12 mouse cellular contexts compared by ENCODE assay signal in the genomic region with DNA sequence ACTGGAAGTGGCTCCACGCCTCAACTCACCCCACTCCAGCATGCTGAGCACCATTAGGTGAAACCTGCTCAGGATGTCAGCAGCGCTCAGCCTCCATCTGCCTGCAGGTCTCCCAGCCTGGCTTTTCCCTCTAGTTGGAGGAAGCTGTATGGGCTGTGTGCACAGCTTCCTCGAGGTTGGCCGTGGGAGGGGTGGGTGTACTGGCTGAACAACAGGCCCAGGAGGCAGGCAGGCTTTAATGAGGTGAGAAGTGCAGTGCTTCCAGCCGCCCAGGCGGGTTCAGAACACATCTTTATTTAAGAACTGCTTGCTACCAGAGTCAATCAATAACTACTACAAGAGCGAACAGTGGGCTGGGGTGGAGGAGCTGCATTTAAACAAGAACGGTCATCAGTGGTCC. TPM values are rescaled to one million over a fixed set of nuclear protein-coding genes. Genes with fewer than 3 reads are reported as not detected.
A peak's percentile ranks its signal among the peaks of the same experiment; 100 is the strongest.
DNase-seq lines count a peak whose midpoint lies in the region; ATAC-seq and TF ChIP-seq lines count a peak whose summit lies in the region.
"Had no signal": no experiment of that assay in that cellular context is flagged by ENCODE, and none has a peak within 500 bp of the region (broad histone marks: within the 10 kb centered on the region; RNA-seq: fewer than 3 reads in every experiment).

No protein-coding gene starts in this region.

- no peak for DNase-seq in kidney, postnatal 25 days
- DNase-seq in cerebellum, adult 11-12 months = peak; percentile 44
- DNase-seq in forebrain, postnatal 0 days = no peak
- DNase-seq in liver = no peak
- DNase-seq in adrenal gland, adult 2 months = no peak
- no peak for DNase-seq in adrenal gland, postnatal 14 days
- DNase-seq: kidney, postnatal 36 days had no signal

- peaks cover 12% of the 10 kb centered on the region for H3K36me3 ChIP-seq in kidney, embryonic 14.5 days (ENCODE audit: control insufficient read depth, insufficient read depth, low read length)
- H3K36me3 ChIP-seq in forebrain, postnatal 0 days (ENCODE audit: insufficient read depth) = peaks cover 46% of the 10 kb centered on the region
- peaks cover 42% of the 10 kb centered on the region for H3K36me3 ChIP-seq in midbrain, embryonic 13.5 days

- H3K9ac ChIP-seq in kidney, embryonic 14.5 days (ENCODE audit: low read depth, low read length) = no peak overlapping the region
- H3K9ac ChIP-seq in forebrain, postnatal 0 days = no peak overlapping the region
- 0 out of 2 replicates have a peak overlapping the region, but pooled peaks have one; percentile 23 for H3K9ac ChIP-seq in midbrain, embryonic 13.5 days (replicated peaks)
- H3K9ac ChIP-seq: limb, embryonic 15.5 days had no signal

- no peak overlapping the region for H3K4me2 ChIP-seq in kidney, embryonic 14.5 days (replicated peaks; ENCODE audit: low read depth, low read length)
- no peak overlapping the region for H3K4me2 ChIP-seq in forebrain, postnatal 0 days (ENCODE audit: low read depth)
- no peak overlapping the region for H3K4me2 ChIP-seq in midbrain, embryonic 13.5 days (replicated peaks)
- H3K4me2 ChIP-seq: heart, embryonic 11.5 days; limb, embryonic 15.5 days had no signal

- no peak for TF ChIP-seq CTCF in forebrain, postnatal 0 days (IDR thresholded peaks at IDR 0.05; ENCODE audit: low read depth)

- 20% methylated on average over 8 of the region's 8 CpGs for WGBS in kidney, embryonic 14.5 days
- 53% methylated on average over 8 of the region's 8 CpGs for whole genome bisulfite sequencing in forebrain, postnatal 0 days
- 56% methylated on average over 8 of the region's 8 CpGs for WGBS in midbrain, embryonic 13.5 days

- no peak overlapping the region for H3K27ac ChIP-seq in kidney, embryonic 14.5 days (ENCODE audit: low read depth, low read length)
- H3K27ac ChIP-seq in forebrain, postnatal 0 days (ENCODE audit: low read depth, low read length) = no peak overlapping the region
- peak overlapping the region; percentile 62 for H3K27ac ChIP-seq in midbrain, embryonic 13.5 days
- H3K27ac ChIP-seq: limb, embryonic 15.5 days had no signal

- no peak overlapping the region for H3K4me3 ChIP-seq in kidney, embryonic 14.5 days (ENCODE audit: low read length)
- no peak overlapping the region for H3K4me3 ChIP-seq in forebrain, postnatal 0 days (ENCODE audit: low read depth, low read length)
- no peak overlapping the region for H3K4me3 ChIP-seq in midbrain, embryonic 13.5 days (replicated peaks)
- H3K4me3 ChIP-seq: limb, embryonic 15.5 days had no signal

- H3K9me3 ChIP-seq in kidney, embryonic 14.5 days (ENCODE audit: control insufficient read depth, low read length) = no peaks in the 10 kb centered on the region
- H3K9me3 ChIP-seq in forebrain, postnatal 0 days (ENCODE audit: low read length) = no peaks in the 10 kb centered on the region
- H3K9me3 ChIP-seq in midbrain, embryonic 13.5 days = no peaks in the 10 kb centered on the region
- H3K9me3 ChIP-seq: limb, embryonic 15.5 days had no signal

- H3K27me3 ChIP-seq in kidney, embryonic 14.5 days (ENCODE audit: control insufficient read depth, insufficient read depth, low read length) = no peaks in the 10 kb centered on the region
- no peaks in the 10 kb centered on the region for H3K27me3 ChIP-seq in forebrain, postnatal 0 days (ENCODE audit: insufficient read depth, low read length)
- H3K27me3 ChIP-seq in midbrain, embryonic 13.5 days = no peaks in the 10 kb centered on the region
- H3K27me3 ChIP-seq: limb, embryonic 15.5 days; Patski had no signal

- ATAC-seq in kidney, embryonic 14.5 days (ENCODE audit: low FRiP score, low TSS enrichment) = peak; percentile 78
- ATAC-seq in forebrain, postnatal 0 days = peak; percentile 20; the same call in 1 of the 2 replicates
- peak; percentile 75 for ATAC-seq in midbrain, embryonic 13.5 days
- ATAC-seq: Patski had no signal

- no peaks in the 10 kb centered on the region for H3K4me1 ChIP-seq in kidney, embryonic 14.5 days (ENCODE audit: control insufficient read depth, insufficient read depth, low read length)
- H3K4me1 ChIP-seq in forebrain, postnatal 0 days (ENCODE audit: insufficient read depth) = no peaks in the 10 kb centered on the region
- H3K4me1 ChIP-seq in midbrain, embryonic 13.5 days (replicated peaks) = peaks cover 23% of the 10 kb centered on the region
- H3K4me1 ChIP-seq: limb, embryonic 15.5 days had no signal

RNA-seq across cellular contexts. Expression of a gene that starts 5.5 kb away (rescaled TPM):
- 1.1 and 2.1 TPM in 2 replicates for polyA plus RNA-seq in kidney, embryonic 14.5 days (2014; fragmentation: Nextera tagmentation; extraction: Ambion mirVana)
- 1.6 and 3.0 TPM in 2 replicates for total RNA-seq in forebrain, postnatal 0 days (2014; rRNA removed)
- 0.49 and 0.90 TPM in 2 replicates for polyA plus RNA-seq in forebrain, postnatal 0 days (2015; fragmentation: Nextera tagmentation; extraction: Ambion mirVana)
- 1.3 TPM in 2 replicates for polyA plus RNA-seq in midbrain, embryonic 13.5 days (2015; fragmentation: Nextera tagmentation; extraction: Ambion mirVana)
- 1 to 10 TPM; 3.3 to 5.4 TPM for total RNA-seq in adrenal gland, adult 2 months (2021)
- polyA plus RNA-seq in adrenal gland, adult 2 months (2012; rRNA removed) = 1.5 and 1.7 TPM in 2 replicates
- 2.3 and 4.2 TPM in 2 replicates for total RNA-seq in adrenal gland, postnatal 14 days (2021)

RNA-seq across cellular contexts. Expression of a gene that starts 31.5 kb away (rescaled TPM):
- 0.26 and 0.32 TPM in 2 replicates for polyA plus RNA-seq in kidney, embryonic 14.5 days (2014; fragmentation: Nextera tagmentation; extraction: Ambion mirVana)
- total RNA-seq in forebrain, postnatal 0 days (2014; rRNA removed) = 101 and 104 TPM in 2 replicates
- 41.0 and 43.9 TPM in 2 replicates for polyA plus RNA-seq in forebrain, postnatal 0 days (2015; fragmentation: Nextera tagmentation; extraction: Ambion mirVana)
- polyA plus RNA-seq in midbrain, embryonic 13.5 days (2015; fragmentation: Nextera tagmentation; extraction: Ambion mirVana) = 63.2 and 90.2 TPM in 2 replicates
- total RNA-seq in adrenal gland, adult 2 months (2021) = not detected
- 0.07 and 0.22 TPM in 2 replicates for polyA plus RNA-seq in adrenal gland, adult 2 months (2012; rRNA removed)
- 0.07 and 0.94 TPM in 2 replicates for total RNA-seq in adrenal gland, postnatal 14 days (2021)

RNA-seq across cellular contexts. Expression of a gene that starts 34.4 kb away (rescaled TPM):
- 27.9 and 47.3 TPM in 2 replicates for polyA plus RNA-seq in kidney, embryonic 14.5 days (2014; fragmentation: Nextera tagmentation; extraction: Ambion mirVana)
- total RNA-seq in forebrain, postnatal 0 days (2014; rRNA removed) = 33.6 and 33.7 TPM in 2 replicates
- polyA plus RNA-seq in forebrain, postnatal 0 days (2015; fragmentation: Nextera tagmentation; extraction: Ambion mirVana) = 22.8 and 24.7 TPM in 2 replicates
- polyA plus RNA-seq in midbrain, embryonic 13.5 days (2015; fragmentation: Nextera tagmentation; extraction: Ambion mirVana) = 52.9 and 55.1 TPM in 2 replicates
- total RNA-seq in adrenal gland, adult 2 months (2021) = 10 to 100 TPM; 33.1 to 40.2 TPM
- 4.5 and 5.0 TPM in 2 replicates for polyA plus RNA-seq in adrenal gland, adult 2 months (2012; rRNA removed)
- 31.6 and 33.2 TPM in 2 replicates for total RNA-seq in adrenal gland, postnatal 14 days (2021)

Comparison
In these comparisons a context has a peak if more than half of its experiments do, and no peak if none do; other contexts are left out.
1. ATAC-seq: peak in every context shown above with its lines; median percentile 78 in kidney, embryonic 14.5 days; 75 in midbrain, embryonic 13.5 days; 20 in forebrain, postnatal 0 days.
2. RNA of a gene that starts 31.5 kb away (polyA plus RNA-seq): 63.2 to 90.2 TPM in midbrain, embryonic 13.5 days and 41.0 to 43.9 TPM in forebrain, postnatal 0 days; 0.26 to 0.32 TPM in kidney, embryonic 14.5 days and 0.07 to 0.22 TPM in adrenal gland, adult 2 months; every median in the first group is over 10 times any median in the second.